Mouse (Mus musculus) Patski (cell line): ENCODE measurements around the gene Sgsm2. TPM values are rescaled to one million over a fixed set of nuclear protein-coding genes. Genes with fewer than 3 reads are reported as not detected.

Experiments
- ATAC-seq: fragments of 100-300 bp; one replicate; pipeline ENCODE4 v1.8.0; 2021
- CTCF ChIA-PET: fragments of 350-600 bp; sonication (Branson Sonifier 250); formaldehyde crosslinking; loops from one replicate; lab custom pipeline; 2022; ENCODE audit warnings: inconsistent platforms; lab: Charles Lee
- POLR2A ChIA-PET: fragments of 350-600 bp; sonication (Branson Sonifier 250); formaldehyde crosslinking; loops from one replicate; lab custom pipeline; 2022; ENCODE audit warnings: antibody characterized with exemption, inconsistent platforms; lab: Charles Lee
- DNase-seq: peaks from one replicate; pipeline ENCODE4 v3.0.0-alpha.2; 2011; ENCODE audit warnings: low read depth, low spot score
- H3K27me3 ChIP-seq: fragments of 371-371 bp; one replicate; pipeline ENCODE4 v1.5.1; 2021
- CTCF ChIP-seq: fragments of 100-300 bp; IDR thresholded peaks from one replicate; pipeline ENCODE4 v1.5.1; 2021
- in situ Hi-C: fragments of 300-500 bp; cut with MboI; formaldehyde crosslinking; loops from 3 replicates; pipeline ENCODE4 v1.11.1; 2018; ENCODE audit warnings: low pct_unique_long_range_greater_than_20kb, mixed read lengths
- polyA plus RNA-seq: library from polyadenylated mRNA; unstranded; gene quantifications from one replicate; pipeline ENCODE4 v1.2.3, GENCODE M21; 2021

Sgsm2 gene
- polyA plus RNA-seq, 1 experiment from 2014 or later = 27.0 TPM

- POLR2A ChIA-PET = no interaction called here
- no peaks in the 10 kb centered on the region for H3K27me3 ChIP-seq
- DNase-seq (no peak), ATAC-seq (no peak)
- in situ Hi-C loops = no loop called here
- CTCF ChIA-PET = interaction anchor here (1.3 to 1.9 kb wide), 2 partner anchors 9 to 12 kb away, joined by 5 to 8 read pairs; no protein-coding TSS in a partner anchor
- TF ChIP-seq CTCF = no peak
Measured at GRCm38 (mm10) chr11:74912492-74912891, 15.6 kb upstream of the Sgsm2 start.

- DNase-seq (no peak), ATAC-seq (no peak)
- ChIA-PET CTCF (no interaction called here), POLR2A (no interaction called here)
- in situ Hi-C loops = no loop called here
- H3K27me3 ChIP-seq = no peaks in the 10 kb centered on the region
- no peak for TF ChIP-seq CTCF
Measured at GRCm38 (mm10) chr11:74909978-74910377, 13.1 kb upstream of the Sgsm2 start.

DNA sequence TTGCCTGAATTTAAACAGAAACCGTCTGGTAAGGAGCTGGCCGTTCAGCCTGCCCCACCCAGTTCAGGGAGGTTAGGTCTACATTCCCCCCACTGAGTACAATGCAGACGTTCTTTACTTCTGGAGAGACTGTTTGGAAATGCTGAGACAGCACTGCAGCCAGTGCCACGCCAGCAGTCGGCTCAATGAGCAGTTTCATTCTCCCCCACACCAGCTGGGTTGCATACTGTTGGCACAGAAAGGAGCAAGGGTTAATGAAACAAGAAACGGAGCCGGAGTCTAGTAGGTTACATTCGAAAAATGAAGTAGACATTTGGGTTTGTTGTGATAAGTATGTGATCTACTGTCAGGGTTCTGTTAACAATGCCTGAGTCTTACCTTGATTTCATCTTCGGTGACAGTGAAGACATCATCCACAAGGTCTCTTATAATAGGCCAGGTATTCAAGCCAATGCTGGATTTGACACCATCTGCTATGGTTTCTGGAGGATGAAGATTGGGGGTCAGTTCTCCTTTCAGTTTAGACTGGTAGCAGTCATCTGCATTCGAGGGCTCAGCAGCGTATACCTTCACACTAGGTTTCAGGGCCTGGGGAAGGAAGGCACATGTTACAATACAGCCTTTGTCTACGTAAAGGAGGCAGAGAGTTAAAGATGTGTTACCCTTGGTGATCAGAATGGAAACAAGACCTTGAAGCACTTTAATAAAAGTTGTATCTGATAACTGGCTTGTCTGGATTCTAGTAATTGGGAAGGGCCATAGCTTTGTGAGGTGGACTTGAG, 11.9 kb upstream of the Sgsm2 start:
- ATAC-seq = no peak
- POLR2A ChIA-PET = no interaction called here
- in situ Hi-C loops = no loop called here
- no peak for DNase-seq
- TF ChIP-seq CTCF = no peak
- H3K27me3 ChIP-seq = no peaks in the 10 kb centered on the region
- CTCF ChIA-PET = no interaction called here

DNA sequence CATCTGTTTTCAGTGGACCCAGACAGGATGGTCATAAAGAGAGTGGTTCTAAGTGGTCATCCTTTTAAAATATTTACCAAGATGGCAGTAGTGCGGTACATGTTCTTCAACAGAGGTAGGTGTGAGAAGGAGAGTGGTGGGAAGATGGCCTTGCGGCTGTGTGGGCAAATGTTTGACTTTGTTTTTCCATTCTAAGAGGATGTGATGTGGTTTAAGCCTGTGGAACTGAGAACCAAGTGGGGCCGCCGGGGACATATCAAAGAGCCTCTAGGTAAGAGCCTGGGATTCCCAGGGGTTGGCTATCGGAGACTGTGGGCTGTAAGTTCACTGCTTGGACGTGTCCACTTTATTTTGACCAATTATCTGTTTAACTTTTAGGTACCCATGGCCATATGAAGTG, 11.0 kb upstream of the Sgsm2 start:
- in situ Hi-C loops = no loop called here
- ChIA-PET CTCF (no interaction called here), POLR2A (no interaction called here)
- DNase-seq = no peak
- no peak for TF ChIP-seq CTCF
- ATAC-seq = no peak
- H3K27me3 ChIP-seq = no peaks in the 10 kb centered on the region

GRCm38 (mm10) chr11:74902416-74902815, 5.6 kb upstream of the Sgsm2 start:
- no peaks in the 10 kb centered on the region for H3K27me3 ChIP-seq
- DNase-seq = no peak
- POLR2A ChIA-PET = interaction anchor here (0.6 kb wide), 1 partner anchor 62 kb away, joined by 3 read pairs; no protein-coding TSS in a partner anchor
- ATAC-seq = no peak
- CTCF ChIA-PET = interaction anchor here (1.7 kb wide), 1 partner anchor 22 kb away, joined by 4 read pairs; no protein-coding TSS in a partner anchor
- in situ Hi-C loops = no loop called here
- TF ChIP-seq CTCF = no peak

DNA sequence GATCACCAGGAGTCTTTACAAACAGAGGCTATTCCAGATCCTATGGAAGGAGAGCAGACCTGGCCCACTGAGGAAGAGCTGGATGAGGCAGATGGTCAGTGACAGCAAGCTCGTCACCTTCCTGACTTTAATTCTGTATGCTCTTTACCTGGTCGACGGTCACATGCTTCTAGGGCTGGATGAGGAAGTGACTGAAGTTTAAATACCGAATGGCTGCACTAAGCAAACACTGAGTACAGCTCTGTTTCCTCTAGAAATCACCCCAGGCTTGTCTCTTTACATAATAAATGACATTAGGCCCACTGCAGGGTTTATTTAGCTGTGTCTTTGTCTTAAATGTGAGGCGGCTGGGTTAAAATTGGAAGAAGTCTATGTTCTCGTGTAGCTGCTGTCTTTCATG, 4.7 kb upstream of the Sgsm2 start:
- POLR2A ChIA-PET = no interaction called here
- TF ChIP-seq CTCF = no peak
- CTCF ChIA-PET = interaction anchor here (1.7 kb wide), 1 partner anchor 23 kb away, joined by 4 read pairs; no protein-coding TSS in a partner anchor

GRCm38 (mm10) chr11:74898517-74898827, 1.6 kb upstream of the Sgsm2 start:
- no peak for ATAC-seq
- in situ Hi-C loops = no loop called here
- ChIA-PET POLR2A (interaction anchor here (0.9 to 1.9 kb wide), 3 partner anchors 8 to 27 kb away, joined by 3 to 4 read pairs (median 3); partner anchors contain the start of genes Smg6 and Srr), CTCF (no interaction called here)
- TF ChIP-seq CTCF = no peak
- no peaks in the 10 kb centered on the region for H3K27me3 ChIP-seq
- DNase-seq = no peak

More for the DNA sequence above, 4.7 kb upstream of the Sgsm2 start:
- in situ Hi-C loops = no loop called here
- no peak for DNase-seq
- no peaks in the 10 kb centered on the region for H3K27me3 ChIP-seq
- no peak for ATAC-seq

- ChIA-PET CTCF (no interaction called here), POLR2A (interaction anchor here (0.6 to 2.0 kb wide), 6 partner anchors 9 to 28 kb away, joined by 3 to 8 read pairs (median 3); partner anchors contain the start of genes Smg6 and Srr)
- in situ Hi-C loops = no loop called here
- TF ChIP-seq CTCF = no peak
- no peaks in the 10 kb centered on the region for H3K27me3 ChIP-seq
- ATAC-seq (peak; percentile 59), DNase-seq (no peak)
Measured at GRCm38 (mm10) chr11:74897678-74898516, 1.0 kb upstream of the Sgsm2 start, which contains the start of gene Tsr1. TSS of gene Tsr1 (plus strand) at chr11:74898071.

DNA sequence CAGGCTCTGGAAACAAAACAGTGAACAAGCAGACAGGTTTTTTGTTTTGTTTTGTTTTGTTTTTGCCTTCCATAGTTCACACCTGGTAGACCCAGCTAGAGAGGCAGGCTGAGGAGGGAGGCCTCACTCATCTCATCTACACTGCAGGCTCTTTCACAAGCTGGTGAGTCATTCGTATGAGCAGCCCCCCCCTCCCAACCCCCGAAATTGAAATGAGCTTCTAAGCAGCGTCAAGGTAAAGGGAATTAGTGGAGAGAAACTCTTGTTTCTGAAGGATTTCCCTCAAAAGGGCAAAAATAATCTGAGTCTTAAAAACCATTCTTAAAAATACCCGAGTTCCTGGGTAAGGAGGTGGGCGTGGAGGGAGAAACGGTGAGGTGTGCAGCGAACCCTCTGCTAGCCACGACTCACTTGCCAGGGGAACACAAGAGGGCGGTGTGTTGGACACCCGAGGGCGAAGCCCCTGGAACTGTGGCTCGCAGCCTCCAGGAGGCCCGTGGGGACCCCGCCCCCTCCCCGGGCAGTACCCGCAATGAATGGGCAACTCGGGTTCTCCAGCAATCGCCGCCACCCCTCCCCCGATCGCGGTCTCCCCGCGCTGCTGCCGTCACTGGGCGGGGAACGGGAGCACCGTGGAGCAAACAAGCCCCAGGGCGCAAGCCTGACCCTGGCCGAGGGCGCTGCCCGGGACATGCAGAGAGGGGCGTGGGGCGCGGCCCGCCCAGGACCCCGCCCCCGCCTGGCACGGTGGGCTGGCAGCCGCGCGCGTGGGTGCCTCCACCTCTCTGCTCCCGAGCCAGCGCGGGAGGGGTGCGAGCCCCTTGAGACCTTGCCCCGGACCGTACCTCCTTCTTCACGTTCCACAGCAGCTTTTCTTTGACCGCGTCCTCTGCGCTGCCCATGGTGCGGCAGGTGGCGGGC, 620 bp downstream of the Sgsm2 start:
- in situ Hi-C loops = no loop called here
- peak; percentile 66 for TF ChIP-seq CTCF
- CTCF ChIA-PET = interaction anchor here (0.9 to 1.3 kb wide), 8 partner anchors 13 to 54 kb away, joined by 3 to 4 read pairs (median 3); no protein-coding TSS in a partner anchor
- no peaks in the 10 kb centered on the region for H3K27me3 ChIP-seq
- POLR2A ChIA-PET = interaction anchor here (0.5 to 2.0 kb wide), 7 partner anchors 20 to 39 kb away, joined by 3 to 8 read pairs (median 3); no protein-coding TSS in a partner anchor
- DNase-seq = no peak
- peak; percentile 58 for ATAC-seq
